Mouse (Mus musculus) limb, embryonic 10.5 days (tissue): ENCODE data around the gene Tenm2. TPM values are rescaled to one million over a fixed set of nuclear protein-coding genes. Genes with fewer than 3 reads are reported as not detected.

Experiments
- DNase-seq: peaks from one replicate; pipeline ENCODE4 v3.0.0-alpha.2; 2017; ENCODE audit warnings: low spot score
- H3K27ac ChIP-seq: fragments of 300-500 bp; sonication (generic); 2 replicates; pipeline ENCODE4 v1.5.1; 2016; ENCODE audit warnings: mild to moderate bottlenecking
- H3K27me3 ChIP-seq: fragments of 300-500 bp; sonication (generic); 2 replicates; pipeline ENCODE4 v1.6.1; 2016; ENCODE audit warnings: low read depth, mild to moderate bottlenecking; ENCODE audit not compliant: poor library complexity, severe bottlenecking
- H3K36me3 ChIP-seq: fragments of 300-500 bp; sonication (generic); 2 replicates; pipeline ENCODE4 v1.6.1; 2016; ENCODE audit warnings: mild to moderate bottlenecking, moderate library complexity
- H3K4me1 ChIP-seq: fragments of 300-500 bp; sonication (generic); 2 replicates; pipeline ENCODE4 v1.6.1; 2016
- H3K4me3 ChIP-seq: fragments of 300-500 bp; sonication (generic); 2 replicates; pipeline ENCODE4 v1.5.1; 2016; ENCODE audit warnings: mild to moderate bottlenecking, moderate library complexity
- H3K9me3 ChIP-seq: fragments of 300-500 bp; sonication (generic); replicated peaks from 2 replicates; pipeline ENCODE4 v1.6.1; 2016; ENCODE audit warnings: mild to moderate bottlenecking
- WGBS: fragments of 180-500 bp; shearing (Covaris S2); methylation state at CpG from one replicate; pipeline ENCODE4 v1.1.7; 2016; 5-methylcytosine and 5-hydroxymethylcytosine counted together
- polyA plus RNA-seq: library from polyadenylated mRNA; unstranded; fragments of >200 nt; fragmentation: Nextera tagmentation; extraction: Ambion mirVana; gene quantifications from 2 replicates; pipeline ENCODE4 v1.2.1, GENCODE M21; 2016

Tenm2 gene
- polyA plus RNA-seq, 1 experiment from 2014 or later: 0.60 TPM

- Histone ChIP-seq H3K27ac (peak within 1 kb of the TSS; percentile 79), H3K9me3 (no peaks in the 10 kb centered on the region), H3K4me3 (peak within 1 kb of the TSS; percentile 75), H3K4me1 (peaks cover 15% of the 10 kb centered on the region), H3K36me3 (no peaks in the 10 kb centered on the region), H3K27me3 (peaks cover 81% of the 10 kb centered on the region)
- 5% methylated on average over 47 of the region's 47 CpGs for WGBS
- no peak for DNase-seq
These were observed 1255.3 kb downstream of the Tenm2 start, which contains the start of gene Wwc1 for GRCm38 (mm10) chr11:35980411-35980917. Gene Wwc1, minus strand, starts transcription at chr11:35980527.

GRCm38 (mm10) chr11:35979733-35980410, 1255.9 kb downstream of the Tenm2 start:
- no peaks in the 10 kb centered on the region for H3K36me3 ChIP-seq
- peak overlapping the region; percentile 79 for H3K27ac ChIP-seq
- H3K4me3 ChIP-seq: peak overlapping the region; percentile 75
- peaks cover 12% of the 10 kb centered on the region for H3K4me1 ChIP-seq
- 4% methylated on average over 66 of the region's 66 CpGs for WGBS
- H3K27me3 ChIP-seq: peaks cover 75% of the 10 kb centered on the region
- DNase-seq: peak; percentile 76
- H3K9me3 ChIP-seq: no peaks in the 10 kb centered on the region

GRCm38 (mm10) chr11:35979266-35979732, 1256.5 kb downstream of the Tenm2 start:
- no peaks in the 10 kb centered on the region for H3K9me3 ChIP-seq
- WGBS: under 1% methylated on average over 12 of the region's 12 CpGs
- no peak for DNase-seq

GRCm38 (mm10) chr11:35977796-35978195, 1258.0 kb downstream of the Tenm2 start:
- H3K27me3 ChIP-seq: peaks cover 68% of the 10 kb centered on the region

More at GRCm38 (mm10) chr11:35979266-35979732, 1256.5 kb downstream of the Tenm2 start:
- Histone ChIP-seq H3K4me1 (peaks cover 12% of the 10 kb centered on the region), H3K36me3 (no peaks in the 10 kb centered on the region), H3K27ac (peak overlapping the region; percentile 79; the same call in 1 of the 2 replicates), H3K27me3 (peaks cover 72% of the 10 kb centered on the region), H3K4me3 (peak overlapping the region; percentile 75)

GRCm38 (mm10) chr11:35977096-35977495, 1258.7 kb downstream of the Tenm2 start:
- Histone ChIP-seq H3K27ac (no peak overlapping the region), H3K4me3 (no peak overlapping the region), H3K36me3 (no peaks in the 10 kb centered on the region), H3K27me3 (peaks cover 61% of the 10 kb centered on the region), H3K9me3 (no peaks in the 10 kb centered on the region), H3K4me1 (peaks cover 20% of the 10 kb centered on the region)
- WGBS: 69% methylated on average over 6 of the region's 6 CpGs
- no peak for DNase-seq

More at GRCm38 (mm10) chr11:35977796-35978195, 1258.0 kb downstream of the Tenm2 start:
- H3K9me3 ChIP-seq: no peaks in the 10 kb centered on the region
- H3K27ac ChIP-seq: no peak overlapping the region
- 87% methylated on average over 3 of the region's 3 CpGs for WGBS
- peaks cover 14% of the 10 kb centered on the region for H3K4me1 ChIP-seq
- no peaks in the 10 kb centered on the region for H3K36me3 ChIP-seq
- DNase-seq: no peak
- H3K4me3 ChIP-seq: no peak overlapping the region

GRCm38 (mm10) chr11:35976482-35976881, 1259.3 kb downstream of the Tenm2 start:
- Histone ChIP-seq H3K27me3 (peaks cover 55% of the 10 kb centered on the region), H3K4me1 (peaks cover 20% of the 10 kb centered on the region)

GRCm38 (mm10) chr11:35974632-35975450, 1260.9 kb downstream of the Tenm2 start:
- H3K27me3 ChIP-seq: peaks cover 40% of the 10 kb centered on the region
- H3K36me3 ChIP-seq: no peaks in the 10 kb centered on the region
- no peaks in the 10 kb centered on the region for H3K9me3 ChIP-seq
- no peak for DNase-seq
- no peak overlapping the region for H3K4me3 ChIP-seq
- H3K27ac ChIP-seq: no peak overlapping the region
- H3K4me1 ChIP-seq: peaks cover 17% of the 10 kb centered on the region
- 85% methylated on average over 6 of the region's 6 CpGs for WGBS

More at GRCm38 (mm10) chr11:35976482-35976881, 1259.3 kb downstream of the Tenm2 start:
- Histone ChIP-seq H3K36me3 (no peaks in the 10 kb centered on the region), H3K9me3 (no peaks in the 10 kb centered on the region), H3K4me3 (no peak overlapping the region), H3K27ac (no peak overlapping the region)
- no peak for DNase-seq
- 66% methylated on average over 6 of the region's 6 CpGs for WGBS

- H3K4me1 ChIP-seq: peaks cover 8% of the 10 kb centered on the region; the same call in 1 of the 2 replicates
- no peak overlapping the region for H3K4me3 ChIP-seq
- no peaks in the 10 kb centered on the region for H3K36me3 ChIP-seq
- H3K9me3 ChIP-seq: no peaks in the 10 kb centered on the region
- DNase-seq: no peak
- no peak overlapping the region for H3K27ac ChIP-seq
- WGBS: 50% methylated on average over 7 of the region's 7 CpGs
- H3K27me3 ChIP-seq: peaks cover 23% of the 10 kb centered on the region
These were observed 1262.6 kb downstream of the Tenm2 start for GRCm38 (mm10) chr11:35973135-35973534.

GRCm38 (mm10) chr11:35972270-35972931, 1263.4 kb downstream of the Tenm2 start:
- WGBS: 12% methylated on average over 6 of the region's 6 CpGs
- no peak for DNase-seq
- no peaks in the 10 kb centered on the region for H3K9me3 ChIP-seq
- no peaks in the 10 kb centered on the region for H3K36me3 ChIP-seq
- H3K4me3 ChIP-seq: no peak overlapping the region
- peaks cover 8% of the 10 kb centered on the region; the same call in 1 of the 2 replicates for H3K4me1 ChIP-seq
- peaks cover 16% of the 10 kb centered on the region for H3K27me3 ChIP-seq
- no peak overlapping the region for H3K27ac ChIP-seq

- no peak overlapping the region for H3K27ac ChIP-seq
- peaks cover 4% of the 10 kb centered on the region; the same call in 1 of the 2 replicates for H3K27me3 ChIP-seq
- no peaks in the 10 kb centered on the region for H3K36me3 ChIP-seq
- 91% methylated on average over 19 of the region's 19 CpGs for WGBS
- DNase-seq: no peak
- H3K4me3 ChIP-seq: no peak overlapping the region
- H3K9me3 ChIP-seq: no peaks in the 10 kb centered on the region
- H3K4me1 ChIP-seq: peaks cover 8% of the 10 kb centered on the region; the same call in 1 of the 2 replicates
These were observed 1264.7 kb downstream of the Tenm2 start for GRCm38 (mm10) chr11:35970806-35971705.

- no peak for DNase-seq
- H3K27me3 ChIP-seq: peaks cover 4% of the 10 kb centered on the region; the same call in 1 of the 2 replicates
- peaks cover 8% of the 10 kb centered on the region; the same call in 1 of the 2 replicates for H3K4me1 ChIP-seq
- H3K4me3 ChIP-seq: no peak overlapping the region
- no peaks in the 10 kb centered on the region for H3K9me3 ChIP-seq
- no peaks in the 10 kb centered on the region for H3K36me3 ChIP-seq
- H3K27ac ChIP-seq: no peak overlapping the region
- 96% methylated on average over 10 of the region's 10 CpGs for WGBS
These were observed 1267.5 kb downstream of the Tenm2 start for GRCm38 (mm10) chr11:35968291-35968690.
